Mouse (Mus musculus): ENCODE measurements around the gene G430095P16Rik.

G430095P16Rik gene

GRCm38 (mm10) chr8:84722530-84722849 lies 317 bp upstream of the G430095P16Rik start:
- no peak for DNase-seq (ENCODE audit: low read depth, low spot score)

GRCm38 (mm10) chr8:84723571-84723900 lies 729 bp downstream of the G430095P16Rik start:
- no peak for DNase-seq (ENCODE audit: low read depth, low spot score)

- DNase-seq (ENCODE audit: low read depth, low spot score), result no peak
Measured at GRCm38 (mm10) chr8:84724683-84725082, 1.9 kb downstream of the G430095P16Rik start.

- no peak for DNase-seq (ENCODE audit: low read depth, low spot score)
Measured at GRCm38 (mm10) chr8:84725246-84725940, 2.6 kb downstream of the G430095P16Rik start.

GRCm38 (mm10) chr8:84725941-84726259 lies 3.1 kb downstream of the G430095P16Rik start:
- no peak for DNase-seq (ENCODE audit: low read depth, low spot score)

GRCm38 (mm10) chr8:84728474-84728873 lies 5.7 kb downstream of the G430095P16Rik start:
- DNase-seq (ENCODE audit: low read depth, low spot score), result no peak

GRCm38 (mm10) chr8:84729921-84730362 lies 7.1 kb downstream of the G430095P16Rik start:
- DNase-seq (ENCODE audit: low read depth, low spot score), result no peak

- no peak for DNase-seq (ENCODE audit: low read depth, low spot score)
Measured at GRCm38 (mm10) chr8:84730541-84731370, 7.9 kb downstream of the G430095P16Rik start.

GRCm38 (mm10) chr8:84731371-84732177 lies 8.8 kb downstream of the G430095P16Rik start:
- no peak for DNase-seq (ENCODE audit: low read depth, low spot score)

GRCm38 (mm10) chr8:84732545-84732944 lies 9.7 kb downstream of the G430095P16Rik start:
- DNase-seq (ENCODE audit: low read depth, low spot score), result no peak

GRCm38 (mm10) chr8:84732996-84733395 lies 10.2 kb downstream of the G430095P16Rik start:
- DNase-seq (ENCODE audit: low read depth, low spot score), result no peak

- DNase-seq (ENCODE audit: low read depth, low spot score), result no peak
Measured at GRCm38 (mm10) chr8:84733959-84734358, 11.2 kb downstream of the G430095P16Rik start.

GRCm38 (mm10) chr8:84734680-84735079 lies 11.9 kb downstream of the G430095P16Rik start:
- DNase-seq (ENCODE audit: low read depth, low spot score), result no peak

- no peak for DNase-seq (ENCODE audit: low read depth, low spot score)
Measured at GRCm38 (mm10) chr8:84735597-84735996, 12.8 kb downstream of the G430095P16Rik start.

- DNase-seq (ENCODE audit: low read depth, low spot score), result no peak
Measured at GRCm38 (mm10) chr8:84736521-84736920, 13.7 kb downstream of the G430095P16Rik start.

GRCm38 (mm10) chr8:84737608-84738007 lies 14.8 kb downstream of the G430095P16Rik start:
- DNase-seq (ENCODE audit: low read depth, low spot score), result peak; percentile 86

GRCm38 (mm10) chr8:84738266-84738665 lies 15.5 kb downstream of the G430095P16Rik start:
- no peak for DNase-seq (ENCODE audit: low read depth, low spot score)

- no peak for DNase-seq (ENCODE audit: low read depth, low spot score)
Measured at GRCm38 (mm10) chr8:84738715-84739400, 16.1 kb downstream of the G430095P16Rik start.

- no peak for DNase-seq (ENCODE audit: low read depth, low spot score)
Measured at GRCm38 (mm10) chr8:84739401-84739742, 16.6 kb downstream of the G430095P16Rik start.

- no peak for DNase-seq (ENCODE audit: low read depth, low spot score)
Measured at GRCm38 (mm10) chr8:84740895-84741843, 18.4 kb downstream of the G430095P16Rik start.

Measured in mesoderm, embryonic 11.5 days (tissue).